Mouse (Mus musculus): ENCODE measurements around the gene Nkx6-1. TPM values are rescaled to one million over a fixed set of nuclear protein-coding genes. Genes with fewer than 3 reads are reported as not detected.

The Nkx6-1 gene
- total RNA-seq, 2 experiments from 2014 or later = 0.25 to 0.56 TPM

DNA sequence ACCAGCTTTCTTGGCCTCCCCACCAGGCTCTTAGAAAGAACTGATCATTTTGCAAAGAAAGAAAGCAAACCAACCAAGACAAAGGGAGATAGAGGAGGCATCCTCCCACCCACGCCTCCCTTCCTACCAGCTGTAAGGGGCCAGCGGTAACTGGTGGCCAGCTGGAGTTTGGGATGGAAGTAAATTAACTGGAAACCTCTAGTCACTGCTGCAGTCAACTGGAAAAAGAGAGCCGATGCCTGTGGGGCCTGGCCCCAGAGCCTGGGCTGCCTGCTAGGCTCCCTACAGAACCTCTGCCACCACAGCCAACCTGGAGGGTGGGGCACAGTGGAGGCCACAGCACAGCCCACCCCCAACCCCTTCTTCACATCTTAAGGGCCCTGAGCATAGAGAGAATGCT lies 8.7 kb downstream of the Nkx6-1 start:
- Histone ChIP-seq H3K4me3 (no peak overlapping the region), H3K27ac (no peak overlapping the region)
- TF ChIP-seq CTCF (conservative IDR thresholded peaks at IDR 0.05) = no peak
- DNase-seq (ENCODE audit: low spot score in 2 of 2) = no peak

DNA sequence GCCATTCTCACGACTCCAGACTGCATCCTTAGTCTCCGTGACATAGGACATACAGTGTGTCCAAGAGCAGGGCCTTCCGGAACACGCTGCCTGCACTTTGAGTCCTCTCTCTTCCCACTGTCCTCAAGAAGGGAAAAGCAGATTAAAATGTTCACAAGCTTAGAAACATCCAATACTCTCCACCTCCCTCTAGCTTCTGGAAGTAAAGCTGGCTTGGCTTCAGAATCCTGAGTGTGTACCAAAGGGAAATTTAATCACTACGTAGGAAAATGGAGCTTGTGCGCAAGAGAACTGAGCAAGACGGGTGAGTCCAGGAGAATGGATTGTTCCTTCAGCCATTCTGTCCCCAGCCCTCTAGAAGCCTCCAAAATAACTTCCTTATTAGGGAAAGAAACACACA lies 9.4 kb downstream of the Nkx6-1 start:
- H3K27ac ChIP-seq = no peak overlapping the region
- DNase-seq (ENCODE audit: low spot score in 2 of 2) = no peak
- no peak for TF ChIP-seq CTCF (conservative IDR thresholded peaks at IDR 0.05)
- H3K4me3 ChIP-seq = no peak overlapping the region

DNA sequence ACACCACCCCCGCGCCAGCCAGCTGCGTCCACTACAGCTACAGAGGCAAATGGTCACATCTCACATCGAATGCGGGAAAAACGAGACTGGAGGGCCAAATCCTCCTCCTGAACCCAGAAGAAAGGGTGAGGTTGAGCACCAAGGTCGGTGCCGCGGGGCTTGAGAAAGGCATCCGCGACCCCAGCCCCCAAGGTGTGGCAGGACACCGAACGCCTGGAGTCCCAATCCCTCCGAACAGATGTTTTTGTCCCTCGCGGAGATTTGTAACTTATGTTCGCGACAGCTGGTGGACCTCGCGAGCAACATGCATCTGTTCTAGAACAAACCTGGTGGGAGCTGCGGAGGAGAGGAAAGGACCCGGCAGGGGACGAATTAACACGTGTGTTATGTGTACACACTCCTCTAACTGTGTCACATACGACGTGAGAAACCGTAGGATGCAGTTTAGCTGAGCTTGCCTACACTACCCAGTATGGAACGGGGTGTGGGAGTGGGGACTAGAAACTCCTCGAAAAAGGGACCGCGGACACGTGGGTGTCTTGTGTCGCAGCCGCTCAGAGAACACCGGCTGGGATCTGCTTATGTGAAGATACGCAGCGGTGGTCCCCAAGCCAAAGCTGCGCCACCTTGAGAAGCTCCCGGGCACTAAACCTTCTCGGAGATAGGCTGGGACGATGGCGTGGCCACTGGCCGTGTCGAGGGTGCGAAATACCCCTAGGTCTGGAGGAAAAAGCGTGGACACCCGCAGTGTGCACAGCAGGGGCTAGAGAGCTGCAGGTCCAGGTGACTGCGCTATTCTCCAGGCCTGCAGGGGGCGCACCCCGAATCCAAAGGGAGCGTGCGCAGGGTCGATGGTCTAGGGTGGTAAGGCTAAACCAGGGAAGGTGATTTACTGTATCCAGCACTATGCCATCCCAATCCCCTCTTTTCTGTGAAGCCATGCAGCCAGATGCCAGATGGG lies 16.8 kb downstream of the Nkx6-1 start:
- no peak for DNase-seq (ENCODE audit: low spot score in 2 of 2)
- TF ChIP-seq CTCF (conservative IDR thresholded peaks at IDR 0.05) = peak; percentile 56
- Histone ChIP-seq H3K27ac (no peak overlapping the region), H3K4me3 (no peak overlapping the region)

DNA sequence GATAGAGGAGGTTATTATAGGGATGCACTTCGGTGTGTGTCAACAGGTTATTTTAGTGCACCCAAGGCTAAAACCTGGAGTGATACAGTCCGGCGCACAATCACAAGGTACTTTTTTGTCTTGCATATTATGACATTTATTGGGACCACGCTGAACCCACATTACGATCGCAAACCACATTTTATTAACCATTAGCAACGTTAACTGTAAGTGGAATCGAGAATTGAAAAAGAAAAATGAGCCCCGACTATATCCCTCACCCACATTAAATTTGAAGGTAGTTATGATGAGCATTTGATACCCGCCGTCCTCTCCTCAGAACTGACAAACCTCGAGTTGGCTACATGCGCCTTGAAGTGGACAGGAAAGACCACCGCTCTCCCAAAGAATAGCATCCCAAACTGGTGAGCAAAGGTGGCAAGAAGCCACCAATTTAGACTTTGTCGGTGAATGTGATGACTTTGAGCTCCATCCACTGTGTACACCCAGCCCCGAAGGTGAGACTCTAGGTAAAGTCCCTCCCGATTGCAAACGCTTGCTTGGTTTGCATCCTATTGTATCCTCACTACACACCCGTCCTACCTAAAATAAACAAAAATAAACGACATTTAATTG lies 17.7 kb downstream of the Nkx6-1 start:
- DNase-seq (ENCODE audit: low spot score in 2 of 2) = no peak
- Histone ChIP-seq H3K4me3 (no peak overlapping the region), H3K27ac (no peak overlapping the region)
- no peak for TF ChIP-seq CTCF (conservative IDR thresholded peaks at IDR 0.05)

DNA sequence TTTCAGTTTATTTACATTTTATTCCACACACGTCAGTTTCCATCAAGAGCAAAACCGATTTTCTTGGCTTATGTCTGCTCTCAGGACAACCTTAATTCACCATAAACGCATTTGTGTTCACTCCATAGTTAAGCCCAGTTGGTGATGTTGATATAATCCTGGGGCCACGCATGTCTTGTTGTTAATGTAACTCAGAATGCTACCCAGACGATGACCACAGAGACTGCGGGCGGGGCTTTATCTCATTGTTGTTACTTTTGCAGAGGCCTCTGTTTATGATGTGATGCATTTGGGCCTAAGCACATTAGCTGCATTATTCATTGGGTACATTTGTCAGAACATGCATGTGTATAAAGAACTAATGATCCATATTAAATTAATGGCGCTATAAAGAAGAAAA lies 19.7 kb downstream of the Nkx6-1 start:
- Histone ChIP-seq H3K27ac (no peak overlapping the region), H3K4me3 (no peak overlapping the region)
- TF ChIP-seq CTCF (conservative IDR thresholded peaks at IDR 0.05) = no peak
- no peak for DNase-seq (ENCODE audit: low spot score in 2 of 2)

DNA sequence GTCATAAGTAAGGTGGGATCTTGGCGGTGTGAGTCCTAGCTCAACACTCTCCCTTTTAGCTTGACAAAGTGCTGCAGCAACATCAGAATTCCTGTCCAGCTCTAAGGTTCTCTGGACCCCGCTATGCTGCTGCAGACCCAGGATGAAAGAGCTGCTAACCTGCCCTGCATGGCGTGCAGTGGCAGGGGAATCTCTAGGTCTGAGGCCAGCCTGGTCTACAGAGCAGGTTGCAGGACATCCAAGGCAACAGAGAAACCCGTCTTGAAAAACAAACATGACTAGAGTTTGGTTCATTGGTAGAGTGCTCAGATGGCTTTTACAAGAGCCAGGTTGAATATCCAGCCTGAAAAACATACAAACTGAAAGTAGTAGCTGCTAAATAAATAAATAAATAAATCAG lies 26.7 kb downstream of the Nkx6-1 start:
- Histone ChIP-seq H3K27ac (no peak overlapping the region), H3K4me3 (no peak overlapping the region)
- DNase-seq (ENCODE audit: low spot score in 2 of 2) = no peak
- no peak for TF ChIP-seq CTCF (conservative IDR thresholded peaks at IDR 0.05)

Other genes with a start within 250 kb of the Nkx6-1 start
- gene Cds1, start 100.1 kb upstream of the Nkx6-1 start, total RNA-seq (2021) = 10 to 100 TPM; 58.4 to 60.3 TPM

All from layer of hippocampus, adult 2 months (tissue).